Comparison of ENCODE assay signal across 8 mouse cellular contexts in genomic region chr12:111536746-111537145, GRCm38 (mm10). TPM values are rescaled to one million over a fixed set of nuclear protein-coding genes. Genes with fewer than 3 reads are reported as not detected.
DNase-seq lines count a peak whose midpoint lies in the region; ATAC-seq and TF ChIP-seq lines count a peak whose summit lies in the region.

No protein-coding gene starts in this region.

- H3K9ac ChIP-seq in heart, embryonic 16.5 days (ENCODE audit: low read length) = peak overlapping the region; percentile 99
- H3K9ac ChIP-seq in hindbrain, embryonic 13.5 days = peak overlapping the region; percentile 96
- peak overlapping the region; percentile 89 for H3K9ac ChIP-seq in midbrain, embryonic 13.5 days (replicated peaks)

- WGBS in heart, embryonic 16.5 days = 45% methylated on average over 4 of the region's 4 CpGs
- WGBS in bone marrow, adult 2 months = 52% methylated on average over 4 of the region's 4 CpGs
- 34% methylated on average over 4 of the region's 4 CpGs for WGBS in hindbrain, embryonic 13.5 days
- 32% methylated on average over 4 of the region's 4 CpGs for WGBS in midbrain, embryonic 13.5 days

- no peak for TF ChIP-seq CTCF in bone marrow, adult 2 months (IDR thresholded peaks at IDR 0.05; ENCODE audit: control insufficient read depth, insufficient read depth, low read length)

- TF ChIP-seq POLR2A in bone marrow, adult 2 months (IDR thresholded peaks at IDR 0.05; ENCODE audit: borderline replicate concordance, control insufficient read depth, low read depth, low read length) = no peak

- peaks cover 27% of the 10 kb centered on the region for H3K4me1 ChIP-seq in heart, embryonic 16.5 days (ENCODE audit: control insufficient read depth, insufficient read depth, low read length)
- peaks cover 6% of the 10 kb centered on the region; the same call in 1 of the 2 replicates for H3K4me1 ChIP-seq in bone marrow, adult 2 months (ENCODE audit: control insufficient read depth, insufficient read depth, low read length)
- peaks cover 43% of the 10 kb centered on the region for H3K4me1 ChIP-seq in hindbrain, embryonic 13.5 days (replicated peaks)
- H3K4me1 ChIP-seq in midbrain, embryonic 13.5 days (replicated peaks) = peaks cover 37% of the 10 kb centered on the region

- ATAC-seq in heart, embryonic 16.5 days (replicated peaks; ENCODE audit: extremely low read depth, insufficient read depth, low FRiP score) = no peak
- no peak for ATAC-seq in hindbrain, embryonic 13.5 days (ENCODE audit: low FRiP score)
- no peak for ATAC-seq in midbrain, embryonic 13.5 days

- H3K36me3 ChIP-seq in heart, embryonic 16.5 days (ENCODE audit: control insufficient read depth, insufficient read depth) = peaks cover 21% of the 10 kb centered on the region
- H3K36me3 ChIP-seq in hindbrain, embryonic 13.5 days = peaks cover 27% of the 10 kb centered on the region
- peaks cover 25% of the 10 kb centered on the region for H3K36me3 ChIP-seq in midbrain, embryonic 13.5 days

- peak overlapping the region; percentile 97 for H3K4me3 ChIP-seq in heart, embryonic 16.5 days (ENCODE audit: low read length)
- no peak overlapping the region for H3K4me3 ChIP-seq in bone marrow, adult 2 months (replicated peaks; ENCODE audit: control insufficient read depth, low read depth, low read length)
- peak overlapping the region; percentile 96 for H3K4me3 ChIP-seq in hindbrain, embryonic 13.5 days
- peak overlapping the region; percentile 98 for H3K4me3 ChIP-seq in midbrain, embryonic 13.5 days (replicated peaks)

- no peaks in the 10 kb centered on the region for H3K9me3 ChIP-seq in heart, embryonic 16.5 days (replicated peaks; ENCODE audit: control insufficient read depth, low read length)
- no peaks in the 10 kb centered on the region for H3K9me3 ChIP-seq in hindbrain, embryonic 13.5 days
- no peaks in the 10 kb centered on the region for H3K9me3 ChIP-seq in midbrain, embryonic 13.5 days

- no peak for DNase-seq in heart, postnatal 4 days
- DNase-seq in frontal cortex, postnatal 25 days (ENCODE audit: low spot score in 2 of 2) = no peak
- no peak for DNase-seq in frontal cortex, adult 2 months (ENCODE audit: extremely low spot score in 1 of 2, low spot score in 1 of 2)
- no peak for DNase-seq in layer of hippocampus, adult 8-10 months (ENCODE audit: low spot score in 2 of 2)

- H3K27ac ChIP-seq in heart, embryonic 16.5 days (ENCODE audit: low read length) = no peak overlapping the region
- H3K27ac ChIP-seq in bone marrow, adult 2 months (ENCODE audit: control insufficient read depth, insufficient read depth, low read depth, low read length, poor library complexity) = 0 out of 2 replicates have a peak overlapping the region, but pooled peaks have one; percentile 94
- H3K27ac ChIP-seq in hindbrain, embryonic 13.5 days = peak overlapping the region; percentile 95
- peak overlapping the region; percentile 97; the same call in 1 of the 2 replicates for H3K27ac ChIP-seq in midbrain, embryonic 13.5 days

- no peaks in the 10 kb centered on the region for H3K27me3 ChIP-seq in heart, embryonic 16.5 days (ENCODE audit: control insufficient read depth, insufficient read depth, low read length)
- H3K27me3 ChIP-seq in hindbrain, embryonic 13.5 days = no peaks in the 10 kb centered on the region
- H3K27me3 ChIP-seq in midbrain, embryonic 13.5 days = no peaks in the 10 kb centered on the region

- peak overlapping the region; percentile 64 for H3K4me2 ChIP-seq in heart, embryonic 16.5 days (ENCODE audit: low read depth, low read length)
- peak overlapping the region; percentile 67 for H3K4me2 ChIP-seq in hindbrain, embryonic 13.5 days
- H3K4me2 ChIP-seq in midbrain, embryonic 13.5 days (replicated peaks) = peak overlapping the region; percentile 67

RNA-seq across cellular contexts. Expression of gene Eif5, which starts 1.1 kb away (rescaled TPM):
- 366 and 390 TPM in 2 replicates for polyA plus RNA-seq in heart, embryonic 16.5 days (2015; fragmentation: Nextera tagmentation; extraction: Ambion mirVana)
- 100 to 1,000 TPM; 240 to 258 TPM for total RNA-seq in heart, postnatal 4 days (2021)
- polyA plus RNA-seq in bone marrow, adult 2 months (2011; ENCODE audit: insufficient read depth, insufficient read length, low replicate concordance, missing spikeins) = 247 and 257 TPM in 2 replicates
- 630 TPM in 2 replicates for polyA plus RNA-seq in hindbrain, embryonic 13.5 days (2015; fragmentation: Nextera tagmentation; extraction: Ambion mirVana)
- 593 and 657 TPM in 2 replicates for polyA plus RNA-seq in midbrain, embryonic 13.5 days (2015; fragmentation: Nextera tagmentation; extraction: Ambion mirVana)
- polyA plus RNA-seq in frontal cortex, adult 2 months (2012; rRNA removed) = 150 and 178 TPM in 2 replicates
- total RNA-seq in layer of hippocampus, adult 8-10 months (2022) = 100 to 1,000 TPM; 235 to 288 (median 259) TPM

RNA-seq across cellular contexts. Expression of gene Mark3, which starts 37.6 kb away (rescaled TPM):
- polyA plus RNA-seq in heart, embryonic 16.5 days (2015; fragmentation: Nextera tagmentation; extraction: Ambion mirVana) = 25.7 and 28.1 TPM in 2 replicates
- 10 to 100 TPM; 77.5 to 79.9 TPM for total RNA-seq in heart, postnatal 4 days (2021)
- 49.3 and 54.0 TPM in 2 replicates for polyA plus RNA-seq in bone marrow, adult 2 months (2011; ENCODE audit: insufficient read depth, insufficient read length, low replicate concordance, missing spikeins)
- polyA plus RNA-seq in hindbrain, embryonic 13.5 days (2015; fragmentation: Nextera tagmentation; extraction: Ambion mirVana) = 50.6 and 50.9 TPM in 2 replicates
- 49.2 and 57.2 TPM in 2 replicates for polyA plus RNA-seq in midbrain, embryonic 13.5 days (2015; fragmentation: Nextera tagmentation; extraction: Ambion mirVana)
- 78.7 and 81.9 TPM in 2 replicates for polyA plus RNA-seq in frontal cortex, adult 2 months (2012; rRNA removed)
- total RNA-seq in layer of hippocampus, adult 8-10 months (2022) = 100 to 1,000 TPM in 1 of 4 experiments, 10 to 100 TPM in 3; 89.3 to 107 (median 96.8) TPM

RNA-seq across cellular contexts. Expression of gene Gm266, which starts 51.1 kb away (rescaled TPM):
- polyA plus RNA-seq in heart, embryonic 16.5 days (2015; fragmentation: Nextera tagmentation; extraction: Ambion mirVana) = 2.6 and 6.1 TPM in 2 replicates
- 1 to 10 TPM in 1 of 2 experiments, under 1 TPM in 1; 0.88 to 1.6 TPM for total RNA-seq in heart, postnatal 4 days (2021)
- not detected in 2 replicates for polyA plus RNA-seq in bone marrow, adult 2 months (2011; ENCODE audit: insufficient read depth, insufficient read length, low replicate concordance, missing spikeins)
- polyA plus RNA-seq in hindbrain, embryonic 13.5 days (2015; fragmentation: Nextera tagmentation; extraction: Ambion mirVana) = 1.7 and 2.0 TPM in 2 replicates
- 0.81 and 0.98 TPM in 2 replicates for polyA plus RNA-seq in midbrain, embryonic 13.5 days (2015; fragmentation: Nextera tagmentation; extraction: Ambion mirVana)
- 6.4 and 7.4 TPM in 2 replicates for polyA plus RNA-seq in frontal cortex, adult 2 months (2012; rRNA removed)
- total RNA-seq in layer of hippocampus, adult 8-10 months (2022) = 1 to 10 TPM; 3.6 to 6.6 (median 4.6) TPM
